Mouse (Mus musculus) layer of hippocampus, adult 11-12 months (tissue): Measurements from ENCODE around the gene Sept3.
"Not testable (repeated sequence)": the region's sequence is repeated elsewhere in the genome, so short reads cannot be mapped to it uniquely, and the experiment has no call there.

Experiments
- DNase-seq: peaks from one replicate; pipeline ENCODE4 v3.0.0; 2022; ENCODE audit warnings: low spot score

The Sept3 gene

DNA sequence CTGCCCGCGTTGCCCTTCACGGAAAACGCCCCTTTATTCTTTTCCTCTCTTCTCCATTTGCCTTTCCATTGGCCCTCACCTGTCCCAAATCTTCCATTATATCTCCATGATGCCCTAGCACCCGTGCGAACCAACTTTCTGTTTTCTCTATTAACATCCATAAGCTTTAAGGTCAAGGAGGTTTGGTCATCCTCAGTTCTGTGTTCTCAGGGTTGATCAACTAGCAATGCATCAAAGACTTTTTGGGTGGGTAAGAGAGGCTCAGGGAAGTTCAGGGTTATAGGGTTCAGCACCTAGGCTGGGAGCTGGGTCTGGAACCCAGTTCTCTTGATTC, at the start of gene Sept3:
Gene Sept3, plus strand, starts transcription at position 301 of the 334 bp plus-strand sequence.
- no peak for DNase-seq

DNA sequence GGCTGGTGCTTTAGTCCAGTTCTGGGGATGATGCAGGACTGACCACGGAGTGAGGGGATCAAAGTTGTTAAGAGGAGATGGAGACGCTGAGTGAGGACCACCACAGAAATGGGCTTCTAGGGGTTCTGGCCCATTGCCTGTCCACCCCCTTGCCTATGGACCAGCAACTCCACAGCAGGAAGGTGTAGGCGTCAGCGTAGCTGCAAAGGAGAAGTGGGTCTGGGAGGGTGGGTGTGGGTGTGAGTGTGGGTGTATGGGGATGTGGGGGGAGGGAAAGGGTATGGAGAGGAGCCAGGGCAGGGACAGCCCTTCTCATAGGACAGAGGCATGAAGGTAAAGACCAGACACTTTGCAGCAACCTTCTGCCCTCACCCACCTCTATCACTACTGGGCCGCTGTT, 48.9 kb upstream of the Sept3 start:
- no peak for DNase-seq

- no peak for DNase-seq
Measured at GRCm38 (mm10) chr15:82229542-82230045, 45.1 kb upstream of the Sept3 start.

GRCm38 (mm10) chr15:82230098-82230611, 44.5 kb upstream of the Sept3 start:
- no peak for DNase-seq

DNA sequence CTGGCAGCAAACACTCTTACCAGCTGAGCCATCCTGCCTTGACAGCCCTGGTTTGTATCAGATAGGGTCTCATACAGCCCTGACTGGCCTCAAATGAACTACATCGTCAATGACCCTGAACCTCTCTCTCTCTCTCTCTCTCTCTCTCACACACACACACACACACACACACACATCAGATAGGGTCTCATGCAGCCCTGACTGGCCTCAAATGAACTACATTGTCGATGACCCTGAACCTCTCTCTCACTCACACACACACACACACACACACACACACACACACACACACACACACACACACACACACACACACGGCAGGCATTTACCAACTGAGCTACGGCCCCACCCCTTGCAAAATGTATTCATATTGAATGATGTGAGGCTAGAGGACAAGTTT, 43.6 kb upstream of the Sept3 start:
- DNase-seq = no peak

GRCm38 (mm10) chr15:82231591-82232378, 42.9 kb upstream of the Sept3 start:
- no peak for DNase-seq

GRCm38 (mm10) chr15:82232651-82233050, 42.0 kb upstream of the Sept3 start:
- DNase-seq = no peak

DNA sequence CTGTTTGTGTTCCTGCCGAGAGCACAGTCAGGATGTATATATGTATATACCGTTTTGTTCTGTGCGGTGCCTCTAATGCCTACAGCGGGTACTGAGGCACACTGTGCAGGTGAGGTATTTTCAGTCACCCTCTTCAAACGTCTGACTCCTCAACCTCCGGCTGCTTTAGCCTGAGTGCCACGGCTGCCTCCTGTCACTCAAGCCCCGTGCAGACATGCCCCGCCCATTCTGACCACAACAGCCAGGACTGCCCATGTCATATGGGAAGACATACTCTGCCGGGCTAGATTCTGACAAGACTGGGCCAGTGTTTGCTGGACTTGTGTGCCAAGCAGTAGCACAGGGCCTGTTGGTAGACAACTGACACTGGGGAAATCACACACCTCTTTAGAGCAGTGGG, 39.0 kb upstream of the Sept3 start:
- DNase-seq = no peak

- DNase-seq = peak; percentile 83
Measured at GRCm38 (mm10) chr15:82236565-82236964, 38.1 kb upstream of the Sept3 start.

DNA sequence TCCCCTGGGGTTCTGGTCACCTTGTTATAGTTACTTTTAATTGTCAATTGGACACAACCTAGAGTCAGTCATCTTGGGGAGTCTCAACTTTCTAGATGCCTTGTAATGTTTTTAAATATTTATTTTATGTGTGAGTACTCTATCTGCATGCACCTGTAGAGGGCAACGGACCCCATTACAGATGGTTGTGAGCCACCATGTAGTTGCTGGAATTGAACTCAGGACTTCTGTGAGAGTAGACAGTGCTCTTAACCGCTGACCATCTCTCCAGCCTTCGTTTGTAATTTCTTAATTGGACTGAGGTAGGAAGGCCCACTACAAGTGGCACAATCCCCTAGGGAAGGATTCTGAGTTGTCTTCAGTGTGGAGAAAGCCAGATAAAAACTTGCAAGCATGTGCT, 31.4 kb upstream of the Sept3 start:
- no peak for DNase-seq

DNA sequence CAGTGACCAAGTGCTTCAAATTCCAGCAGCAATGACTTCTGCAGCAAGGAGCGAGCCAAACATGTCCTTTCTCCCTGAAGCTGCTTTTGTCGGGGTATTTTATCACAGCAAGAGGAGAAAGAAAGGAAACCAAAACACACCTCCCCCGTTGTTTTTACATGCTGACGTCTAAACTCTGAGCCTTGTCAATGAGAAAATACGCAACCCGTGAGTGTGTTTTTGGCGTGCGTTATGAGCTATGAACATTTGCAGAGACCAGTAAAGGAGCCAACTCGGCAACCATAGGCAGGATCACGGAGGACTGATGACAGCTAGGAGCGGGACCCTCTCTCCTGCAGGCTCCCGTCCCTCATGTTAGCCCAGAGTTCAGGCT, 31.0 kb upstream of the Sept3 start:
- DNase-seq = no peak

- peak; percentile 91 for DNase-seq
Measured at GRCm38 (mm10) chr15:82244115-82244804, 30.4 kb upstream of the Sept3 start, which contains the start of gene Cenpm. TSS of gene Cenpm (minus strand) at chr15:82244748.

DNA sequence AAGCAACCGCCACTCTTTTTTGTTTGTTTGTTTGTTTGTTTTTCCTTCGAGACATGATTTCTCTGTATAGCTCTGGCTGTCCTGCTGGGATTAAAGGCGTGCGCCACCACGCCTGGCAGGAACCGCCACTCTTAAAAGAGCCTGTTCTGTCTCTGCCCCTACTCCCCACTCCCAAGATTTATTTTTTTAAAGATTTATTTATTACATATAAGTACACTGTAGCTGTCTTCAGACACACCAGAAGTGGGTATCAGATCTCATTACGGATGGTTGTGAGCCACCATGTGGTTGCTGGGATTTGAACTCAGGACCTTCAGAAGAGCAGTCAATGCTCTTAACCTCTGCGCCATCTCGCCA, 29.9 kb upstream of the Sept3 start:
- DNase-seq = not testable (repeated sequence)

DNA sequence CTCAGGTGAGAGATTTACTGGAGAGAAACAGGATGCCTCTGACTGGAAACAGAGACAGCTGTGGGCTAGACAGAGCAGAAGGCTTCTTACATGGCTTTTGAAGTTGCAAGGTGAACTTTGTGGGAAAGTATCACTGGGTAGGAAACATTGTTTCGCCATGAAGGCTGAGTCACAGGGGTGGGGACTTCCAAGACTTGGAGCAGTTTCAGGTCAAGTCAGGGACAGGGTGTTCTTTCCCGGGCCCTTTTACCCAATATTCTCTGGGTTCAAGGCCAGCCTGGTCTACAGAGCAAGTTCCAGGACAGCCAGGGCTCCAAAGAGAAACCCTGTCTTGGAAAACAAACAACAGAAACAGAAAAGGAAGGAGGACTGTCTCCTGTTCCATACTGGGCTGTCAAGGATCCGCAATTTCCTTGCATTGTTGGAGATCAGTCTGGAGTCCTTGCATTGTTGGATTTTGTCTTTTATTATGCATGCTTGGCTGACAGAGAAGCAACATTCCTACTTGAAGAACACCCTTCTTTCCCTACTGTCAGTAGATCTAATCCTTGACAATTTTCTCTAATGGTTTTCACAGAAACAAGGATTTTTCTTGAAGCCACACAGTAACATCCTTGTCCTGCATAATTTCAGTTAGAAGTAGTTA, 27.4 kb upstream of the Sept3 start:
- DNase-seq = no peak

- DNase-seq = no peak
Measured at GRCm38 (mm10) chr15:82251579-82251978, 23.1 kb upstream of the Sept3 start.

DNA sequence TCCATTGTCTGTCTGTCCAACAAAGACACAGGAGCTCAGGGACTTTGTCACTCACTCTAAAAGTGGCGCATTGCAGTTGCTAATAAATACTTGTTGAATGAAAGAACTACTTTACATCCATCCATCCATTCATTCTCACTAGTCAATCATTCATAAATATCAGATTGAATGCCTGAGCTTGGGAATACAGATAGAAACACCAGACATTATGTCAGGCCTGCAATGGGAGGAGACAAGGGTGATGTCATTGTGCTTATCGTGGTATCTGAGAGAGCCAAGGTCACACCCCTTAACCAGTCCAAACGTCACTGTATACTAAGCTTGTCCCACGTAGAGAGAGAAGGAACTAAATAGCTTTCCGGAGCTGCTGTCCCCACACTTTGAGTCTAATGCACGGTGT, 22.6 kb upstream of the Sept3 start, which contains the start of gene 1500009C09Rik:
Gene 1500009C09Rik, plus strand, starts transcription at position 301 of the 400 bp plus-strand sequence.
- DNase-seq = no peak

DNA sequence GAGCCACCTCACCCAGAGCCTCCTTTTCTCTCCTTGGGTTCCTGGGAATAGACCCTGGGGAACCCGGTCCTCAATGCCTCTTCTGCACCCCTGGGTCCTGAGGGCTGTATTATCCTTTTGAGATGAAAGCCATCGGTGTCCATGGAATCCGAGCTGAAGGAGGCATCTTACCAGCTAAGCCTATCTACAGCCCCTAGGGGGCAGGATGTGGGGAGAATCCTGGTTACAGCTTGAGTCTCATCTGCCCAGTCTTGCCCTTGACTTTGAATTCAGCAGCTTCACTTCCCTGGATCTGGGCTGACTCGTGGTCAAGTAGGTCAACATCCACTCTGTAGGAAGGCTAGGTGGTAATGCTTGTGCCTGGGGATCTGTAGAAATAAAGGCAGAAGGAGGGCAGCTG, 19.4 kb upstream of the Sept3 start:
- no peak for DNase-seq

- DNase-seq = peak; percentile 88
Measured at GRCm38 (mm10) chr15:82255944-82256383, 18.7 kb upstream of the Sept3 start.

- DNase-seq = peak; percentile 78
Measured at GRCm38 (mm10) chr15:82259510-82259909, 15.2 kb upstream of the Sept3 start.

GRCm38 (mm10) chr15:82266356-82266755, 8.3 kb upstream of the Sept3 start:
- peak; percentile 74 for DNase-seq

DNA sequence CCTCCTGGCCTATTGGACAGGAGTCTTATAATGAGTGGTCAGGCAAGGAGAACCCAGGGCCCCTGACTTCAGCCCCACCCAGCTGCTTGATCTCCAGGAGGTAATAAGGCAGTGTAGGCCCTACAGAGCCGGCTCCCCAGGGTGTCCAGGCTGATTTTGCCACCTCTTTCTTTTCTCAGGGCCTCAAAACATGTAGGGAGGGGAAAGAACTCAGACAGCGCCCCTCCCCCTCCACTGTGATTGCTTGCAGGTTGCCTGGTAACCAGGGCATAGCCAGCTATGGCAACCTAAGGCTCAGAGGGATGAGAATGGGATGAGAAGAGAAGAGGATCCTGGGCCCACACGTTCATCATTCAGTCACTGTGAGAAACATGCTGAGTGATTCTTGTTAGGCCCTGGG, 6.5 kb upstream of the Sept3 start:
- DNase-seq = peak; percentile 69

DNA sequence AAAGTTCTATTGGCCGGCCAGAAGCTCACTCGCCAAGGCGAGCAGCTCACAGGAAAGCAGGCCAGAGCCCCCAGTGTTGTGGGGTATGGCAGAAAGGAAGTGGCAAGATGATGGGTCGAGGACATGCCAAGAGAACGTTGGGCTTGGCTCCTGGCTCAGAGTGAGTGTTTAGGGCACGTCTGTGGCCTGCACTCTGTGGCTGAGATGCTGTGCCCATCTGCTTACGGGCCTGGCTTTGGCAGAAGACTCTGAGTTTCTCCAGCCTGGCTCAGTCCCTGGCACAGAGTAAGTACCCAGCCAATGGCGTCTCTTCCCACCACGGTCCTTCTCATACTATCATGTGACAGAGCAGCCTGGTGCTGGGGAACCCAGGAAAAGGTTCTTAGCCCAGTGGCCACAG, 5.9 kb upstream of the Sept3 start:
- no peak for DNase-seq

- peak; percentile 71 for DNase-seq
Measured at GRCm38 (mm10) chr15:82271201-82271600, 3.5 kb upstream of the Sept3 start.
